Mouse (Mus musculus): ENCODE measurements around the gene Tspyl1. TPM values are rescaled to one million over a fixed set of nuclear protein-coding genes. Genes with fewer than 3 reads are reported as not detected.
"Not testable (repeated sequence)": the region's sequence is repeated elsewhere in the genome, so short reads cannot be mapped to it uniquely, and the experiment has no call there.

The Tspyl1 gene
- polyA plus RNA-seq (2015; fragmentation: Nextera tagmentation; extraction: Ambion mirVana), result 67.7 and 71.6 TPM in 2 replicates

DNA sequence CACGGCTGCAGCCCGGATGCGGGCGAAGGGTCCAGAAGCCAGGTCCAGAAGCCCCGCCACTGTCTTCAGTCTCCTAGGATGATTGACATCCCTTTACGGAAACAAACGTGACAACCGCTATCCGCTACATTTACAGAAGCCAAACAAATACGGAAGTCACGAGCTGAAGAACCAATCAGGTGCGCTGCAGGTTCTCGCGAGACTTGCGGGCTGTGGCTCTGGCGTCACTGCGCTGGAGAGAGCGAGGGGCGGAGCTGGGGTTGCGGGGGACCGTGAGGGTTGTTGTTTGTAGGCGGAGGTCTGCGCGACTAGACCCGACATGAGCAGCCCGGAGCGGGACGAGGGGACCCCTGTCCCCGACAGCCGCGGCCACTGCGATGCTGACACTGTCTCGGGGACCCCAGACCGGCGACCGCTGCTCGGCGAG, at the start of gene Tspyl1:
Gene Tspyl1 (plus strand): TSS at position 229 of the 427 bp plus-strand sequence.
- Histone ChIP-seq H3K4me2 (peak within 1 kb of the TSS; percentile 97), H3K27me3 (replicated peaks) (no peaks in the 10 kb centered on the region), H3K36me3 (peaks cover 6% of the 10 kb centered on the region), H3K4me3 (peak within 1 kb of the TSS; percentile 97), H3K9ac (peak within 1 kb of the TSS; percentile 99), H3K9me3 (no peaks in the 10 kb centered on the region), H3K4me1 (peaks cover 27% of the 10 kb centered on the region), H3K27ac (replicated peaks) (peak within 1 kb of the TSS; percentile 88)
- peak; percentile 97 for ATAC-seq (ENCODE audit: extremely low read depth, insufficient number of reproducible peaks, low FRiP score, low TSS enrichment)
- under 1% methylated on average over 38 of the region's 38 CpGs for whole genome bisulfite sequencing

DNA sequence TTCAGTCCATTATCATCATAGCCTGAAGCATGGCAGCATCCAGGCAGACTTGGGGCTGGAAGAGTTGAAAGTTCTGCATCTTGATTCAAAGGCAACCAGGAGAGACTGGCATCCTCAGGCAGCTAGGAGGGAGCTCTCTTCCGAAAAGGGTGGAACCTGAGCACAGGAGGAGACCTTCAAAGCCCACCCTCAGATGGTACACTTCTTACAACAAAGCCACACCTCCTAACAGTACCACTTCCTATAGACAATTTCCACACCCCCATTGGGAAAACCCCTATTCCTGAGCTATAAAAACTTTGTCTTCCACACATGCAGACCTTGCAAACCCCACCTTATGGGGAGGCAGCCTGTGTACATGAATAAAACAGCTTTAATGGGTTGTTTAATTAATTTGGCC, 48.6 kb upstream of the Tspyl1 start:
- H3K4me3 ChIP-seq, result no peak overlapping the region
- 88% methylated on average over 1 of the region's 1 CpGs for WGBS
- H3K9ac ChIP-seq, result no peak overlapping the region
- no peaks in the 10 kb centered on the region for H3K9me3 ChIP-seq
- H3K36me3 ChIP-seq, result no peaks in the 10 kb centered on the region
- H3K27ac ChIP-seq (replicated peaks), result no peak overlapping the region
- no peak overlapping the region for H3K4me2 ChIP-seq
- no peak for ATAC-seq (ENCODE audit: extremely low read depth, insufficient number of reproducible peaks, low FRiP score, low TSS enrichment)
- no peaks in the 10 kb centered on the region for H3K27me3 ChIP-seq (replicated peaks)
- H3K4me1 ChIP-seq, result peaks cover 10% of the 10 kb centered on the region

DNA sequence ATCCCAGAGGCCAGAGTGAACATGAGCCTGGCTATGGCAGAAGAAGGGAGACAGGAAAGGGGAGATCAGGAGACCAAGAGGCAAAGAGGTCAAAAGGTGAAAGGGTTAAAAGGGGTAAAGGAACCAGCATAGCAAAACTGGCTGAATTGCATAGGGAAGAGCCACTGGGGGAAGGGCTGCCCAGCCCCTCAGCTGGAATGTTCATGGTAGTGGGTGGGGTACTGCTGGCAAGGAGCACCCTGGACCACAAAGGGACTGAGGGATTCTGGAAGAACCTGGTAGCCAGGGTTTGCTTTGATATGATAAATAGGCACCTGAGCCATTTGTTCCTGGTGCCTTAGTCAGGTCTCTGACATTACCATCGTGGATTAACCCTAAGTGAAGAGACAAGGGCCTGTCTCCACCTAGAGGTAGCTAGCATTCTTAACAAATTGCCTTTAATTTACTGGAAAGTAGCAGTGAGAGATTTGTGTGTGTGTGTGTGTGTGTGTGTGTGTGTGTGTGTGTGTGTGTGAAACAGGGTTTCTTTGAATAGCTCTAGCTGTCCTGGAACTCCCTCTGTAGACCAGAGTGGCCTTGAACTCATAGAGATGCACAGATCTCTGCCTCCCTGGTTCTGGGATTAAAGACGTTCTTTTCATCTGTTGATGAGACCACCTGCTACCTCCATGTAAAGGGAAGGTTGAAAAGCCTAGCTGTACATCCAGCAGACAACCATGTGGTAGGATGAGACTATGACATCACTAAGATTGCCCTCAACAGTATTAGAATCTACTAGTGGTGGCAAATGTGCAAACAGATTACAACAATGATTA, 47.9 kb upstream of the Tspyl1 start:
- no peak for ATAC-seq (ENCODE audit: extremely low read depth, insufficient number of reproducible peaks, low FRiP score, low TSS enrichment)
- H3K4me1 ChIP-seq, result peaks cover 10% of the 10 kb centered on the region
- H3K4me2 ChIP-seq, result no peak overlapping the region
- H3K9me3 ChIP-seq, result no peaks in the 10 kb centered on the region
- no peak overlapping the region for H3K9ac ChIP-seq
- H3K36me3 ChIP-seq, result no peaks in the 10 kb centered on the region
- WGBS, result 32% methylated on average over 2 of the region's 2 CpGs
- H3K27ac ChIP-seq (replicated peaks), result no peak overlapping the region
- no peak overlapping the region for H3K4me3 ChIP-seq
- H3K27me3 ChIP-seq (replicated peaks), result no peaks in the 10 kb centered on the region

DNA sequence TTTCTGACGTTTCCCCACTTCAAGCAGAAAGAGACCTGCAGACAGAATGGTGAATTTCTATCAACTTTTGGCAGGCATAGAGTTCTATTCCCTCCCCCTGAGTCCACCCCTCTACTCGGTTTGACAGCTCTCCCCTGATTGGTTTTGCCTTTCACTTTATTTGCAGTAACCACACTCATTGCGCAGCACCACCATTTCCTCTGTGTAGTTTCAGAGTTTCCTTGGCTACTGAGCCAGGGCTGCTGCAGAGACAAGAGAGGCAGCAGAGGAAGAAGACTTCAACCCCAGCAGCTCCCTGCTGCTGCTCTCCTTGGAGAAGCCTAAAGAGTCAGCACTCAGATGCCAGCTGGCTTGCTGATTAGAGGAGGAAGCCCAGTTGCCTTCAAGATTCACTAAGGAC, 46.6 kb upstream of the Tspyl1 start:
- Histone ChIP-seq H3K36me3 (no peaks in the 10 kb centered on the region), H3K4me3 (no peak overlapping the region), H3K4me2 (no peak overlapping the region), H3K9me3 (no peaks in the 10 kb centered on the region), H3K9ac (no peak overlapping the region), H3K4me1 (peaks cover 4% of the 10 kb centered on the region; the same call in 1 of the 2 replicates), H3K27ac (replicated peaks) (no peak overlapping the region), H3K27me3 (replicated peaks) (no peaks in the 10 kb centered on the region)
- WGBS, result 35% methylated on average over 3 of the region's 3 CpGs
- no peak for ATAC-seq (ENCODE audit: extremely low read depth, insufficient number of reproducible peaks, low FRiP score, low TSS enrichment)

DNA sequence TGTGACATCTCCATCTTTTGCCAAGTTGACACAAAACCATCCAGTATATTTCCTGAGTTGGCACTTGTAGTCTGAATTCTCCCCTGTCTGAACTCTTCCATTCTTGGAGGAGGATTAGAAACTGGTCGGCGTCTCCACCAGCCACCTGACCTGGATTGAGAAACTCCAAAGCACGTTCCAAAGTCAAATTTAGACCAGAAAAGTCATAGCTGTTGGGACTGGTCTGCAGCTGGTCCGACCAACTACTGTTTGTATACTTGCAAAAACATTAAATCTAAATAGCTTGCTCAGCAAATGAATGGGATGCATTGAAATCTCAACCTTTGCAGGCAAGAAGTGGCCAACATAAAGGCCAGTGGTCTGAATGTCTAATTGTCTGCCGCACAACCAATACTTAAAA, 45.4 kb upstream of the Tspyl1 start:
- Histone ChIP-seq H3K4me2 (no peak overlapping the region), H3K9ac (no peak overlapping the region), H3K9me3 (no peaks in the 10 kb centered on the region), H3K4me1 (peaks cover 4% of the 10 kb centered on the region; the same call in 1 of the 2 replicates), H3K27me3 (replicated peaks) (no peaks in the 10 kb centered on the region), H3K4me3 (no peak overlapping the region), H3K36me3 (no peaks in the 10 kb centered on the region), H3K27ac (replicated peaks) (no peak overlapping the region)
- 77% methylated on average over 5 of the region's 5 CpGs for WGBS
- no peak for ATAC-seq (ENCODE audit: extremely low read depth, insufficient number of reproducible peaks, low FRiP score, low TSS enrichment)

DNA sequence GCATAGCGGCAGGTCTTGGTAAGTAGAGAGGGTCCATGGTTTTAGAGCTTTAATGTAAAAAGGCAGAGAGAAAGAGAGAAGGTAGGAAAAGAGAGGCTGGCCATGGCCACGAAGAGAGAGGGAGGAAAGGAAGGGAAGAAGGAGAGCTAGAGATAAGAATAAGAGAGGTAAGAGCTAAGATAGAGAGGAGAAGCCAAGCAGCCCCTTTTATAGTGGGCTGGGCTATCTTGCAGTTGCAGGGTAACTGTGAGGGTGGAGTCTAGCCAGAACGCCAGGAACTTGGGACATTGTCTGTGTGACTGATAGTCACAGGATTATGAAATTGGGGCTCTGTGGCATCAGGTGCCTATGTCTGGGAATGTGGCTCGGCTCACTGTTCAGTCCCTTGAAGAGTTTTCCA, 43.5 kb upstream of the Tspyl1 start:
- no peaks in the 10 kb centered on the region for H3K9me3 ChIP-seq
- WGBS, result 52% methylated on average over 4 of the region's 4 CpGs
- H3K4me2 ChIP-seq, result no peak overlapping the region
- H3K36me3 ChIP-seq, result no peaks in the 10 kb centered on the region
- no peak overlapping the region for H3K27ac ChIP-seq (replicated peaks)
- no peaks in the 10 kb centered on the region for H3K27me3 ChIP-seq (replicated peaks)
- H3K4me1 ChIP-seq, result peaks cover 4% of the 10 kb centered on the region; the same call in 1 of the 2 replicates
- H3K9ac ChIP-seq, result no peak overlapping the region
- ATAC-seq (ENCODE audit: extremely low read depth, insufficient number of reproducible peaks, low FRiP score, low TSS enrichment), result no peak
- no peak overlapping the region for H3K4me3 ChIP-seq

DNA sequence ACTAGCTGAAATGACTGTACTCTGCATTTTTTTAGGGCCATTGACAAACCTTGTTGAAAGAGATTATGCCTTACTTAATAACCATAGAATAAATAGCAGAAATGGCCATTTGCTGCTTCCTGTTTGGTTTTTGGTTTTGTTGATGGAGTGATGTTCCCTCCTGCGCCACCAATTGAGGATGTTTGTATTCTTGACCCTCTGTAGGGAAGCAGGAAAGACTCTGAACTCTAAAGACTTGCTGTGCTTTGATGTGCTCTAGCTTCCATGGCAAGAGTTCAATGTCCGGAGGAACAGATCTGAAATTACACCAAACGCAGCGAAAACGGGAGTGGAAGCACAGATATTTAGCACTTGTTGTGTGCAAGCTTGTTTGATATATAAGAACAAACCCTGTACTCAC, 37.2 kb upstream of the Tspyl1 start:
- Histone ChIP-seq H3K4me2 (no peak overlapping the region), H3K9ac (no peak overlapping the region), H3K4me3 (no peak overlapping the region), H3K27ac (replicated peaks) (no peak overlapping the region), H3K4me1 (0 out of 2 replicates have a peak, but pooled peaks cover 4% of the 10 kb centered on the region), H3K36me3 (no peaks in the 10 kb centered on the region), H3K27me3 (replicated peaks) (no peaks in the 10 kb centered on the region), H3K9me3 (no peaks in the 10 kb centered on the region)
- WGBS, result 72% methylated on average over 5 of the region's 5 CpGs
- ATAC-seq (ENCODE audit: extremely low read depth, insufficient number of reproducible peaks, low FRiP score, low TSS enrichment), result no peak

DNA sequence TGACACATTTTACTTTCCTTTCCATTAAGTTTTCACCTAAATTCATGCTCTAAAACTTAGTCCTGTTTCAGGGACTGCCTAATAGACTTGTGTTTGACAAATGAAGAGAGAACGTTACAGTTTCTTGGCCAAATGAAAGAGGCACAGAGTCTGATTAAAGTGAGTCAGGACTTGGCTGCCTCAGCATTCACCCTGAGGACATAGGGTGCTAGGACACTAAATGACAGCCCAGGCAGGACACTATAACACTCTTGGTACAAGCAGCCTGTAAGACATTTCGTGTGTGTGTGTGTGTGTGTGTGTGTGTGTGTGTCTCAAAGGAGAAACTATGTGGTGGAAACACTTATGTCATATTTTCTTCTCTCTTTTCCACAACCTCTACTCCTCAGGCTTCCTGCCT, 35.9 kb upstream of the Tspyl1 start:
- Histone ChIP-seq H3K9ac (no peak overlapping the region), H3K27ac (replicated peaks) (no peak overlapping the region), H3K9me3 (no peaks in the 10 kb centered on the region), H3K4me3 (no peak overlapping the region), H3K36me3 (no peaks in the 10 kb centered on the region), H3K4me1 (0 out of 2 replicates have a peak, but pooled peaks cover 4% of the 10 kb centered on the region), H3K27me3 (replicated peaks) (no peaks in the 10 kb centered on the region), H3K4me2 (no peak overlapping the region)
- WGBS, result 59% methylated on average over 2 of the region's 2 CpGs
- ATAC-seq (ENCODE audit: extremely low read depth, insufficient number of reproducible peaks, low FRiP score, low TSS enrichment), result no peak; the same call in 1 of the 2 replicates

DNA sequence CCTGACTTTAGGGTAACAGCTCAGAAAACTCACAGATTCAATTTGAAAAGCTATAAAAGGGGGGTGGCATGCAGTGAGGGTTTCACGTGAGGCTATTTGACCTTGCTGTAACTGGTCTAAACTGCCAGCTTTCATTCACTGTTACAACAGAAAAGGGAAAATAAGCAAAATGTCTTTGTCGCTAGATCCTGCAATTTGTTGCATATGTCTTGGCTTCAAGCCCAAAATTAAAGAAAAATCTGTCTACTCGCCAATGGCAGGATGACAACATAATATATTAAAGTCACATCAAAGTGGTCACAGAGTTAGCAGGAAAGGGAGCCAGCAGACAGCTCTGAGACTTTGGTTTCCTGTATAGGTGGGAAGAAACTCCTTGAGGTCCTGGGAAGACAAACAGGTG, 34.2 kb upstream of the Tspyl1 start:
- Histone ChIP-seq H3K4me1 (0 out of 2 replicates have a peak, but pooled peaks cover 4% of the 10 kb centered on the region), H3K36me3 (no peaks in the 10 kb centered on the region), H3K27ac (replicated peaks) (peak overlapping the region; percentile 25; the same call in 1 of the 2 replicates), H3K4me2 (no peak overlapping the region), H3K9me3 (no peaks in the 10 kb centered on the region), H3K27me3 (replicated peaks) (no peaks in the 10 kb centered on the region), H3K4me3 (no peak overlapping the region), H3K9ac (no peak overlapping the region)
- 54% methylated on average over 3 of the region's 3 CpGs for WGBS
- no peak for ATAC-seq (ENCODE audit: extremely low read depth, insufficient number of reproducible peaks, low FRiP score, low TSS enrichment)

DNA sequence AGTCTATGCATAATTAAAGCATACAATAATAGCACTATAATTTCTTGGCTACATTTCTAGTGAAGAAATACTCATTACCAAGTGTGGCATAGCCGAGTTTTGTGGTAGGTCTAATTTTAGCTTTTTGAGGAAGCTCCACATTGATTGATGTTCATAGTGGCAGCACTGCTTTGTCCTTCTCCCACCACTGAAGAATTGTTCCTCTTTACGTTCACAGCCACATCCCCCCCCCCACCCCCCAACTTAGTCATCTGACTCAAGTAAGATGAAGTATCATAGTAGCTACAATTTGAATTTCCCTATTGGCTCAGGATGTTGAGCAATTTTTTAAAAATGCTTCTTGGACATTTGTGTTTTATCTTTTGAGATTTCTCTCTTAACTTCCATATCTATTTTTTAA, 32.4 kb upstream of the Tspyl1 start:
- no peak overlapping the region for H3K27ac ChIP-seq (replicated peaks)

DNA sequence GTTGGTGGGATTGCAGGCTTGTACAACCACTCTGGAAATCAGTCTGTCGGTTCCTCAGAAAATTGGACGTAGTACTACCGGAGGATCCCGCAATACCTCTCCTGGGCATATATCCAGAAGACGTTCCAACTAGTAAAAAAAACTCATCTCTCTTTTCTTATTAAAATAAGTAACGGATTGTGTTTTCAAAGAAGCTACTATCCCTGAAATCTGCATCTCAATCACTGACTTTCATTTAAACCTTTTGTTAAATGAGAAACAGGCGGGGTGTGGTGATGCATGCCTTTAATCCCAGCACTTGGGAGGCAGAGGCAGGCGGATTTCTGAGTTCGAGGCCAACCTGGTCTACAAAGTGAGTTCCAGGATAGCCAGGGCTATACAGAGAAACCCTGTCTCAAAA, 29.2 kb upstream of the Tspyl1 start:
- not testable (repeated sequence) for H3K9me3 ChIP-seq; H3K36me3 ChIP-seq; H3K9ac ChIP-seq; H3K27ac ChIP-seq (replicated peaks); H3K4me1 ChIP-seq; H3K4me2 ChIP-seq; ATAC-seq (ENCODE audit: extremely low read depth, insufficient number of reproducible peaks, low FRiP score, low TSS enrichment); H3K27me3 ChIP-seq (replicated peaks); H3K4me3 ChIP-seq
- 86% methylated on average over 9 of the region's 9 CpGs for WGBS

More for the DNA sequence above, 32.4 kb upstream of the Tspyl1 start:
- WGBS, result 36% methylated on average over 2 of the region's 2 CpGs
- no peak overlapping the region for H3K4me2 ChIP-seq
- no peaks in the 10 kb centered on the region for H3K9me3 ChIP-seq
- no peaks in the 10 kb centered on the region for H3K27me3 ChIP-seq (replicated peaks)
- no peak overlapping the region for H3K4me3 ChIP-seq
- H3K36me3 ChIP-seq, result no peaks in the 10 kb centered on the region
- ATAC-seq (ENCODE audit: extremely low read depth, insufficient number of reproducible peaks, low FRiP score, low TSS enrichment), result no peak
- H3K4me1 ChIP-seq, result 0 out of 2 replicates have a peak, but pooled peaks cover 4% of the 10 kb centered on the region
- H3K9ac ChIP-seq, result no peak overlapping the region

DNA sequence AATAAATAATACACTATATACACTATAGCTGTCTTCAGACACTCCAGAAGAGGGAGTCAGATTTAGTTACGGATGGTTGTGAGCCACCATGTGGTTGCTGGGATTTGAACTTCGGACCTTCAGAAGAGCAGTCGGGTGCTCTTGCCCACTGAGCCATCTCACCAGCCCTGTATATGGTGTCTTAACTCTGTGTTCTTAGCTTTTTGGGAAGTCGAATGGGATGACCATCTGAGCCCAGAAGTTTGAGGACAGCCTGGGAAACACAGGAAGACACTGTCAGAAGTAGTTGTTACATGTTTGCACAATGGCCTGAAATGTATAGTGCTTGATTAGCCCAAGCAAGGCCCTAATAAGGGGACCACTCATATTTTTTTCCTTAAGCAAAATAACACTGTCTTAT, 16.9 kb upstream of the Tspyl1 start:
- Histone ChIP-seq H3K9ac (no peak overlapping the region), H3K4me3 (no peak overlapping the region), H3K27me3 (replicated peaks) (no peaks in the 10 kb centered on the region), H3K4me1 (no peaks in the 10 kb centered on the region), H3K36me3 (no peaks in the 10 kb centered on the region), H3K9me3 (no peaks in the 10 kb centered on the region), H3K4me2 (no peak overlapping the region), H3K27ac (replicated peaks) (no peak overlapping the region)
- 77% methylated on average over 4 of the region's 4 CpGs for WGBS
- no peak for ATAC-seq (ENCODE audit: extremely low read depth, insufficient number of reproducible peaks, low FRiP score, low TSS enrichment)

Data from heart, embryonic 13.5 days (tissue).